Mouse (Mus musculus) forebrain, postnatal 0 days (tissue): ENCODE data around the gene Cachd1. TPM values are rescaled to one million over a fixed set of nuclear protein-coding genes. Genes with fewer than 3 reads are reported as not detected.

Experiments used
- ATAC-seq: fragments of 200-750 bp; cut with Nextera tagmentation; 2 replicates; pipeline ENCODE4 v1.8.0; 2017; ENCODE audit warnings: mild to moderate bottlenecking, moderate library complexity
- DNase-seq: peaks from one replicate; pipeline ENCODE4 v3.0.0-alpha.2; 2015
- H3K27ac ChIP-seq: fragments of 300-500 bp; sonication (generic); 2 replicates; pipeline ENCODE4 v1.5.1; 2014; ENCODE audit warnings: low read depth, mild to moderate bottlenecking, antibody characterized with exemption, low read length, moderate library complexity, mixed read lengths
- H3K27me3 ChIP-seq: fragments of 300-500 bp; sonication (generic); 2 replicates; pipeline ENCODE4 v1.6.1; 2014; ENCODE audit warnings: mild to moderate bottlenecking, low read length, mixed read lengths; ENCODE audit not compliant: insufficient read depth
- H3K36me3 ChIP-seq: fragments of 300-500 bp; sonication (generic); 2 replicates; pipeline ENCODE4 v1.6.1; 2014; ENCODE audit warnings: mild to moderate bottlenecking, moderate library complexity; ENCODE audit not compliant: insufficient read depth
- H3K4me1 ChIP-seq: fragments of 300-500 bp; sonication (generic); 2 replicates; pipeline ENCODE4 v1.6.1; 2014; ENCODE audit warnings: antibody characterized with exemption; ENCODE audit not compliant: insufficient read depth
- H3K4me2 ChIP-seq: fragments of 300-500 bp; sonication (generic); 2 replicates; pipeline ENCODE4 v1.6.1; 2014; ENCODE audit warnings: low read depth, mild to moderate bottlenecking, moderate library complexity
- H3K4me3 ChIP-seq: fragments of 300-500 bp; sonication (generic); 2 replicates; pipeline ENCODE4 v1.5.1; 2014; ENCODE audit warnings: low read depth, low read length, mixed read lengths
- H3K9ac ChIP-seq: fragments of 300-500 bp; sonication (generic); 2 replicates; pipeline ENCODE4 v1.6.1; 2014; ENCODE audit warnings: mild to moderate bottlenecking
- H3K9me3 ChIP-seq: fragments of 300-500 bp; sonication (generic); 2 replicates; pipeline ENCODE4 v1.6.1; 2016; ENCODE audit warnings: low read length
- CTCF ChIP-seq: sonication (generic); IDR thresholded peaks from 2 replicates; pipeline ENCODE4 v1.5.1; 2016; ENCODE audit warnings: antibody characterized with exemption, control low read depth, low read depth
- WGBS: fragments of 180-500 bp; shearing (Covaris S2); extraction: QIAGEN DNeasy Blood & Tissue Kit; methylation state at CpG from one replicate; pipeline ENCODE4 v1.1.7; 2014; 5-methylcytosine and 5-hydroxymethylcytosine counted together
- polyA plus RNA-seq: library from polyadenylated mRNA; unstranded; fragments of >200 nt; fragmentation: Nextera tagmentation; extraction: Ambion mirVana; gene quantifications from 2 replicates; pipeline ENCODE4 v1.2.1, GENCODE M21; 2015
- total RNA-seq: library from RNA; depleted of rRNA; stranded (reverse); fragments of >200 nt; gene quantifications from 2 replicates; pipeline ENCODE4 v1.2.3, GENCODE M21; 2014

Gene Cachd1
- total and polyA plus RNA-seq, 2 experiments from 2014 or later: 12.9 to 16.9 TPM

- no peak overlapping the region for H3K27ac ChIP-seq
- ATAC-seq (no peak), DNase-seq (no peak)
- H3K27me3 ChIP-seq: no peaks in the 10 kb centered on the region
- 89% methylated on average over 2 of the region's 2 CpGs for whole genome bisulfite sequencing
- H3K9me3 ChIP-seq: no peaks in the 10 kb centered on the region
- H3K4me2 ChIP-seq: no peak overlapping the region
- H3K4me1 ChIP-seq: no peaks in the 10 kb centered on the region
- no peak overlapping the region for H3K9ac ChIP-seq
- no peaks in the 10 kb centered on the region for H3K36me3 ChIP-seq
- no peak for TF ChIP-seq CTCF
- no peak overlapping the region for H3K4me3 ChIP-seq
Observed at GRCm38 (mm10) chr4:100927059-100927458, 150.6 kb downstream of the Cachd1 start.

DNA sequence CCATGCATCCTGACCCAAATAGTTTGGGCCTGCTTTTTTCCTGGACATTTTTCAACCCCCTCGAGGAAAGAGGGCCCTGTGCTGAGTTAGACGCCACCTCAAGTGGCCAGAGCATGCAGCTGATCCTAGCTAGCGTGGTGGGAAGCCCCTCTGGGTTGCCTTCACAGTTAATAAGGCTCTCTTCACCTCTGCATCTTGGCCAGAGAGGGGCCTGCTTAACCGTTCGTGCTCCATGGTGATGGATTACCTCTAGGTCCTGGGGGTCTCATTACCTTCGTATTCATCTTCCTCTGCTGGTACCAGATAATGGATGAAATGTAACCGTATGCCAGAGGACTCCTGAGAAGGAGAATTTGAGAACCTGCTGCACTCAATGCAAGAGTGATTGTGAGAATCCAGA, 167.2 kb downstream of the Cachd1 start:
- H3K9me3 ChIP-seq: no peaks in the 10 kb centered on the region
- no peak overlapping the region for H3K9ac ChIP-seq
- no peak for DNase-seq
- no peak overlapping the region for H3K27ac ChIP-seq
- no peak overlapping the region for H3K4me3 ChIP-seq
- no peaks in the 10 kb centered on the region for H3K36me3 ChIP-seq
- ATAC-seq: no peak
- 85% methylated on average over 7 of the region's 7 CpGs for WGBS
- H3K4me1 ChIP-seq: no peaks in the 10 kb centered on the region
- no peak for TF ChIP-seq CTCF
- no peaks in the 10 kb centered on the region for H3K27me3 ChIP-seq
- H3K4me2 ChIP-seq: no peak overlapping the region

GRCm38 (mm10) chr4:100944276-100944675, 167.8 kb downstream of the Cachd1 start:
- Histone ChIP-seq H3K27ac (no peak overlapping the region), H3K4me1 (no peaks in the 10 kb centered on the region), H3K9me3 (no peaks in the 10 kb centered on the region), H3K4me2 (no peak overlapping the region), H3K27me3 (no peaks in the 10 kb centered on the region), H3K36me3 (no peaks in the 10 kb centered on the region), H3K4me3 (no peak overlapping the region), H3K9ac (no peak overlapping the region)
- 79% methylated on average over 3 of the region's 3 CpGs for WGBS
- TF ChIP-seq CTCF: no peak
- DNase-seq: no peak
- no peak for ATAC-seq

DNA sequence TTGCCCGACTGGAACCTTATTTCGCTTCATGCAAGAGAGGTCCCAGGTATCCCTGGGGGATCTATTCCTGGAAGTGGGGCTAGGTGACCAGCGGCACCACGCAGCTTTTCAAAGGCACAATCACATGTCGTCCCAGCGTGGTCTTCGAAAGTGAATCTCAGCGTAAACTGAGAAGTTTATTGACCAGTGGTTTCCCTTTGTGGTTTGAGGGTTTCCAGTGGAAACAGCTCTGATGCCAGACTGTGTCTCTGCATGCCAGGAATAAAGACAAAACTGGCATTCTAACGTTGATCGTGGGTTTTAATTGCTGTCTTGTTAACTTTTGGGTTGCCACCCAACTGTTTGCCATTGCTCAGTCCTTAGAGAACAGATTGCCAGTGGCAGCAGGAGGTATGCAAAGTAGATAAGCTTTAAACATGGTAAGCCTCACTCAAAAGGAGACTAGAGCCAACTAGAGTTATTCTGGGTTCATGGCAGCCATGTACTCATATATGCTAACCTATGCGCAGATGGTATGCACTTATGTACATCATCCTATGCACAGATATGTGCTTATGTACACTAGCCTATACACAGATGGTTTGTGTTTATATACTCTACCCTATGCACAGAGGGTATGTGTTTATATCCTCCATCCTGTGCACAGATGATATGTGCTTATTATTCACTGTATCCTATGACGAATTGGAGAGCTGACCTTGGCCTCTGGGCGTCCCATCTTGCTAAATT, 168.9 kb downstream of the Cachd1 start:
- H3K27me3 ChIP-seq: no peaks in the 10 kb centered on the region
- 59% methylated on average over 13 of the region's 13 CpGs for WGBS
- no peak overlapping the region for H3K9ac ChIP-seq
- H3K27ac ChIP-seq: no peak overlapping the region
- peak; percentile 96 for ATAC-seq
- peak; percentile 87 for DNase-seq
- no peaks in the 10 kb centered on the region for H3K4me1 ChIP-seq
- H3K4me3 ChIP-seq: no peak overlapping the region
- TF ChIP-seq CTCF: no peak
- H3K4me2 ChIP-seq: peak overlapping the region; percentile 17; the same call in 1 of the 2 replicates
- no peaks in the 10 kb centered on the region for H3K36me3 ChIP-seq
- no peaks in the 10 kb centered on the region for H3K9me3 ChIP-seq

DNA sequence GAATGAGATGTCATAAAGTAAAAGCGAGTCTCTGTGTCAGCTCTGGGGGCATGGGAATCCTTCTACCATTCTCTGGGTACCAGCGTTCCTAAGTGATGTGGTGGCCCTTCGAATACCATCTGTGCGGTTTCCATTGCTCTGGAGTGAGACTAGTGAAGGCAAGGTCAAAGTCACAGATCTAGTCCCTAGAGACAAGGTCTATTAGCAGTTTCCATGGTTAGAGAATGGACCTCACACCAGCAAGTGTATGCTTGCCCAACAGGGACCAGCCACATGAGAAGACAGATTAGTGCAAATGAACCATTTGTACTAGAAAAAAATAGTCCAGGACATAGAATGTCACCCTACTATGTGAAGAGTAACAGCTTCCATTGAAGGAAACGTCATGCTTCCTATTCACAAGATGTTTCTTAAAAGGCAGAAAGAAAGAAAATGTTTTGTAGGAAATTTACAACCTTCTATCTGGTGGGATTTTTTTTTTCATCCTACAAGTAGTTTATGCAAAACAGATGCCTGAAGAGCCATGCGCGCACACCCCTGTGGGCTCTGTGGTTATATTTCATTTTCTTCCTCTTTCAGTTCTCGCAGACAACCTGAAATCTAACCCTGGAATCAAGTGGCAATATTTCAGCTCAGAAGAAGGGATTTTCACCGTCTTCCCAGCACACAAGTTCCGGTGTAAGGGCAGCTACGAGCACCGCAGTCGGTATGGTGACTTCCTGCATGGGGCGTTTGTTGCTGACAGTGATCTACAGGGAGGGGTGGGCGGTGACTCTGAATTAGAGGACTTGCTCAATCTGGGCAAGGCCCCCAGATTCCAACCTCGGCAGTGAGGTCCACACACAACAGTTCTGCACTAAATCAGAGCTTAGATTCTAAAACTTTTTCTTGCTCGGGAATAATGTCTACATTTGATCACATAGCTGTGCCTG, 172.3 kb downstream of the Cachd1 start:
- no peaks in the 10 kb centered on the region for H3K4me1 ChIP-seq
- H3K4me3 ChIP-seq: no peak overlapping the region
- TF ChIP-seq CTCF: no peak
- WGBS: 88% methylated on average over 17 of the region's 17 CpGs
- ATAC-seq (no peak), DNase-seq (no peak)
- no peaks in the 10 kb centered on the region for H3K27me3 ChIP-seq
- no peaks in the 10 kb centered on the region for H3K9me3 ChIP-seq
- no peak overlapping the region for H3K4me2 ChIP-seq
- no peak overlapping the region for H3K9ac ChIP-seq
- H3K36me3 ChIP-seq: no peaks in the 10 kb centered on the region
- no peak overlapping the region for H3K27ac ChIP-seq

DNA sequence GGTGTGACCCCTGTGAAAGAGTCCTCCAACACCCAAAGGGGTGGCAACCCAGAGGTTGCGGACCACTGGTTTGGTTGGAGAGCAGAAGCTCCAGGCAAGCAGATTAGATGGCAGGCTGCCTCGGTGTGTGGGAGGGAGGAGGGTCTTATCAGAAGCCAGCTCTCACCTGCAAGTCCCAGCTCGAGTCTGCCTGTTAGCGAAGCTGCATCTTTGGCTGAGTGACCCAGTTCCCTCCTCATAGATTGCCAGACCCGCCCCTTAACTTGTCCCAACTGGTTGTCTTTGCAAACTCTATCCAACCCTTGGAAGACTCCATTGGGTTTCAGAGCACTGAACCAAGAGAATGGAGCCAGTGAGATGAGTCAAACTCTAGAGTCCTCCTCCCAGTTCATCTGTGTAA, 173.8 kb downstream of the Cachd1 start:
- DNase-seq (no peak), ATAC-seq (no peak)
- Histone ChIP-seq H3K4me3 (no peak overlapping the region), H3K9ac (no peak overlapping the region), H3K4me2 (no peak overlapping the region), H3K27ac (no peak overlapping the region), H3K27me3 (no peaks in the 10 kb centered on the region), H3K4me1 (no peaks in the 10 kb centered on the region), H3K36me3 (no peaks in the 10 kb centered on the region), H3K9me3 (no peaks in the 10 kb centered on the region)
- WGBS: 88% methylated on average over 5 of the region's 5 CpGs
- TF ChIP-seq CTCF: no peak

- Histone ChIP-seq H3K27ac (no peak overlapping the region), H3K4me2 (no peak overlapping the region), H3K9me3 (no peaks in the 10 kb centered on the region), H3K4me1 (no peaks in the 10 kb centered on the region), H3K36me3 (no peaks in the 10 kb centered on the region), H3K4me3 (no peak overlapping the region), H3K9ac (no peak overlapping the region), H3K27me3 (no peaks in the 10 kb centered on the region)
- ATAC-seq: no peak
- TF ChIP-seq CTCF: no peak
- WGBS: 92% methylated on average over 8 of the region's 8 CpGs
- DNase-seq: no peak
Observed at GRCm38 (mm10) chr4:100951876-100952275, 175.4 kb downstream of the Cachd1 start.
